Mouse (Mus musculus): ENCODE data around the gene 4930453N24Rik. TPM values are rescaled to one million over a fixed set of nuclear protein-coding genes. Genes with fewer than 3 reads are reported as not detected.

The 4930453N24Rik gene
- polyA plus RNA-seq (2012; rRNA removed), result 2.6 and 3.8 TPM in 2 replicates

DNA sequence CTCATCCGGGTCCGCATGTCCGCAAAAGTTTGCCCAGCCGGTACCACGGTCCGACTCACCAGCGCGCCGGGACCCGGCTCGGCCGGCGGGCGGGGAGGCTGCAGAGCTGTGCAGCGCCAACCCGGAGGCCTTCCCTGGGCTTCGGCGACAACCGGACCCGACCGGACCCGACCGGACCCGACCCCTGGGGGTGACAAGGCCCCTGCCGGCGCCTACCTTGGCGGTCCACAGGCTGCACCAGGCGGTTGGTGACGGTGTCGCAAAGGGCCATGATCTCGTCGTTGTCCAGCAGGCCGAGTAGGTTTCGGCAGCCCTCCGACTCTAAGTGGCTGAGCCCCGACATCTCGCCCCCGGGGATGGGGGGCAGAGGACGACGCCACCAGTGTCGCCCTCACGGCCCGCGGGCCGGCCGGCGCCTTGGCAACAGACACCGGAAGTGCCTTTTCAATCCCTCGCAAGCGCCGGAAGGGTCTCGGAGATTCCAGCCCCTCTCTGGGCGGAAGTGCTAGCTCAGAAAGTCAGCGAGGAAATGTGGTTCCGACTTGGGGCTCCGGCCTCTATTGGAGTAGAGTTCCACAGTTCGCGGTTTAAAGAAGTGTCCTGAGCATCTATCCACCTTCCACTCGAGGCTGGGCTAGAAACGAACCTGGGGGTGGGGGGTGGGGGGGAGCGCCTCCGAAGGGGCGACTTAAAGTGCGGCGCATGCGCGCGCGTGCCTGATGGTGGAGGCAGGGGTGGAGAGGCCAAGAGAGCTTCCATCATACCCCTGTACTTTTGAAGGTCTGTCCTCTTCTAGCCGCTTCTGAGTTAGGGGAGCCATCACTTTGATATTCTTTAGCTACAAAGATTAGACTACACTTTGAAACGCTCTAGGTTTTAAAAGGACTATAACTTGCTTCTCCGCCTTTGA, at the start of gene 4930453N24Rik:
Gene 4930453N24Rik, minus strand, starts transcription at position 641 of the 910 bp plus-strand sequence.

Other genes with a start within 250 kb of the 4930453N24Rik start
- gene Csnka2ip, start 168.8 kb downstream of the 4930453N24Rik start, polyA plus RNA-seq (2012; rRNA removed), result not detected in 2 replicates
- 0.45 and 0.51 TPM in 2 replicates for gene Zfp654, start 80.5 kb upstream of the 4930453N24Rik start, polyA plus RNA-seq (2012; rRNA removed)
- 6.0 and 6.1 TPM in 2 replicates for gene Cggbp1, start 80.8 kb upstream of the 4930453N24Rik start, polyA plus RNA-seq (2012; rRNA removed)

Measured in colon, adult 2 months (tissue).